Mouse (Mus musculus) liver, embryonic 15.5 days (tissue): ENCODE results near the gene Mmp21. TPM values are rescaled to one million over a fixed set of nuclear protein-coding genes. Genes with fewer than 3 reads are reported as not detected.
"Not testable (repeated sequence)": the region's sequence is repeated elsewhere in the genome, so short reads cannot be mapped to it uniquely, and the experiment has no call there.

ENCODE experiments used
- ATAC-seq: fragments of 200-750 bp; cut with Nextera tagmentation; 2 replicates; pipeline ENCODE4 v1.8.0; 2017; ENCODE audit warnings: moderate number of reproducible peaks, mild to moderate bottlenecking, moderate library complexity; ENCODE audit not compliant: insufficient read depth
- H3K27ac ChIP-seq: fragments of 300-500 bp; sonication (generic); replicated peaks from 2 replicates; pipeline ENCODE4 v1.5.1; 2015; ENCODE audit warnings: mild to moderate bottlenecking, inconsistent platforms
- H3K27me3 ChIP-seq: fragments of 300-500 bp; sonication (generic); 2 replicates; pipeline ENCODE4 v1.6.1; 2015; ENCODE audit warnings: mild to moderate bottlenecking, inconsistent platforms
- H3K36me3 ChIP-seq: fragments of 300-500 bp; sonication (generic); replicated peaks from 2 replicates; pipeline ENCODE4 v1.6.1; 2015; ENCODE audit warnings: moderate library complexity, mild to moderate bottlenecking, inconsistent platforms
- H3K4me1 ChIP-seq: fragments of 300-500 bp; sonication (generic); replicated peaks from 2 replicates; pipeline ENCODE4 v1.6.1; 2015; ENCODE audit warnings: inconsistent platforms
- H3K4me2 ChIP-seq: fragments of 300-500 bp; sonication (generic); 2 replicates; pipeline ENCODE4 v1.6.1; 2015; ENCODE audit warnings: moderate library complexity, mild to moderate bottlenecking, inconsistent platforms
- H3K4me3 ChIP-seq: fragments of 300-500 bp; sonication (generic); replicated peaks from 2 replicates; pipeline ENCODE4 v1.5.1; 2015; ENCODE audit warnings: mild to moderate bottlenecking, inconsistent platforms
- H3K9ac ChIP-seq: fragments of 300-500 bp; sonication (generic); 2 replicates; pipeline ENCODE4 v1.6.1; 2015; ENCODE audit warnings: moderate library complexity, mild to moderate bottlenecking, inconsistent platforms
- H3K9me3 ChIP-seq: fragments of 300-500 bp; sonication (generic); replicated peaks from 2 replicates; pipeline ENCODE4 v1.6.1; 2016; ENCODE audit warnings: inconsistent platforms
- WGBS: fragments of 180-500 bp; shearing (Covaris S2); methylation state at CpG from one replicate; pipeline ENCODE4 v1.1.7; 2015; ENCODE audit warnings: mixed read lengths; ENCODE audit not compliant: insufficient replicate concordance; 5-methylcytosine and 5-hydroxymethylcytosine counted together
- polyA plus RNA-seq: library from polyadenylated mRNA; unstranded; fragments of >200 nt; fragmentation: Nextera tagmentation; extraction: Ambion mirVana; gene quantifications from 2 replicates; pipeline ENCODE4 v1.2.1, GENCODE M21; 2015

Mmp21 gene
- polyA plus RNA-seq, 1 experiment from 2014 or later = not detected

DNA sequence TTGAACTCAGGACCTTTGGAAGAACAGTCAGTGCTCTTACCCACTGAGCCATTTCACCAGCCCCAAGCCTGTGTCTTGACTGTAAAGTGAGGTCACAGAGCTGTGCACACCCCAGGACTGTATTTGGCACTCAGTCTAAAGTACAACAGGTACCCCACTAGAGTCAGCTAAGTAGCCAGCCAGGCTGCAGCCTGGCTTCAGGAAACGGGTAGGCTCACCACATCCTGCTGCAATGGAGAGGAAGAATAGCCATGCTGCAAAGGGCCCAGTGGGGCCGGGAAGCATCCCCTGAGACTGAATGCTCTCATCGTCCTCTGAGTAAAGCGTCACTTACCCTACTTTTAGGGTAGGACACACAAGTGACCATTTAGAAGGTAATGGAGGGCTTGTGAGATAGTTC, 20.0 kb upstream of the Mmp21 start:
- Histone ChIP-seq H3K4me3 (peak overlapping the region; percentile 71), H3K36me3 (peaks cover 65% of the 10 kb centered on the region), H3K4me2 (peak overlapping the region; percentile 83), H3K27ac (peak overlapping the region; percentile 99), H3K27me3 (no peaks in the 10 kb centered on the region), H3K9ac (peak overlapping the region; percentile 68), H3K4me1 (peaks cover 81% of the 10 kb centered on the region), H3K9me3 (no peaks in the 10 kb centered on the region)
- WGBS = 61% methylated on average over 4 of the region's 4 CpGs
- ATAC-seq = no peak

DNA sequence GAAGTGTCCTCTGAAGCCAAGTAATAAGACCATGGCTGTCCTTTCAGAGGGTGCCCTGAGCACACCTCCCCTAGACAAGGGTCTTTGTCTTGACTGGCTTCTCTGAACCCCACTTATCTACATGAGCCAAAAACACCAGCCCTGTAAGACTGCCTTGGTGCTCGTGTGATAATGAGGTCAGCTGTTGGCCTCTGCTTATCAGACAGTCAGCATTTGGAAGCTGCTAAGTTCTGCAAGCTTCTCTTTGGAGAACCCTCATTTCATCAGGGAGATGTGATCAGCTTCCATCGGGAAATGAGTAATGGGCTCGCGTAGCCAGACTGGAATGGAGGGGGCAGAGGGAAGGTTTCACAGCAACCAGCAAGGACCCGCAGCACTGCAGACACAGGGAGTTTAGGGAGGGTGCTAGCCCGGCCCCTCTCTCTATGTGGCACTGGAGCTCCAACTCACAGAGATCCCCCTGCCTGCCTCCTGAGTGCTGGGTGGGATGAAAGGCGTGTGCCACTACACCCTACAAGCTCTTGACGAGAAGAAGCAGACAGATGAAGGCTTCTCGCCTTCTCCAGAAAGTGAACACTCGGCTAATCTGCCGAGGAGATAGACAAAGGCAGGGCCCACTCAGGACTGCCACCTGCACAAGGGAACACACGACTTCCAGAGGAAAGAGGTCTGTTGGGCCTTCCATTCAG, 18.3 kb upstream of the Mmp21 start:
- Histone ChIP-seq H3K9me3 (no peaks in the 10 kb centered on the region), H3K36me3 (peaks cover 71% of the 10 kb centered on the region), H3K4me2 (peak overlapping the region; percentile 83), H3K4me1 (peaks cover 69% of the 10 kb centered on the region), H3K9ac (peak overlapping the region; percentile 68), H3K4me3 (peak overlapping the region; percentile 71), H3K27ac (peak overlapping the region; percentile 99), H3K27me3 (no peaks in the 10 kb centered on the region)
- WGBS = 23% methylated on average over 12 of the region's 12 CpGs
- peak; percentile 80 for ATAC-seq

DNA sequence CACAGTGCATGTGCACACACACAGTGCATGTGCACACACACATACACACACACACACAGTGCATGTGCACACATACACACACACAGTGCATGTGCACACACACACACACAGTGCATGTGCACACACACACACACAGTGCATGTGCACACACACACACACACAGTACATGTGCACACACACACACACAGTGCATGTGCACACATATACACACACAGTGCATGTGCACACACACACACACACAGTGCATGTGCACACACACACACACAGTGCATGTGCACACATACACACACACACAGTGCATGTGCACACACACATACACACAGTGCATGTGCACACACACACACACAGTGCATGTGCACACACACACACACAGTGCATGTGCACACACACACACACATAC, 5.8 kb upstream of the Mmp21 start:
- peaks cover 69% of the 10 kb centered on the region for H3K36me3 ChIP-seq
- H3K9ac ChIP-seq, H3K27me3 ChIP-seq, H3K4me3 ChIP-seq, ATAC-seq, H3K4me2 ChIP-seq, H3K4me1 ChIP-seq, H3K9me3 ChIP-seq, H3K27ac ChIP-seq: not testable (repeated sequence)

DNA sequence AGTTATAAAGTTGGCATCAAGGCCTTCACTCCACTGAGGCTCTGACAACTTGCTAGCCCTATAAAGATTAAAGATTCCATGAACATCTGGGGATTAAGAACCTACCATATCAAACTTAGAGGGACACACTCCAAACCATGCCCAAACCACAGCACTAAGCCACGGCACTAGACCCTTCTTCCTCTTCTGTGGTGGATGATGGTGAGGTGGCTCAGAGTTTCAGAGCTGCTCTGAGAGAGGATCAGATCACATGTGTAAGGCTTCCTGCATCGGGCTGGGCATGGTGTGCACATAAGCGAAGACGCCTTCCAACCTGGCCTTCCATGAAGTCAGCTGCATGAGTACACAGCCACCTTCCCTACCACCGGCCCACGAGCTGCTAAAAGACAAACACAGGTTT, 4.8 kb upstream of the Mmp21 start:
- 77% methylated on average over 6 of the region's 6 CpGs for WGBS
- Histone ChIP-seq H3K4me1 (no peaks in the 10 kb centered on the region), H3K36me3 (peaks cover 60% of the 10 kb centered on the region), H3K9ac (no peak overlapping the region), H3K9me3 (no peaks in the 10 kb centered on the region), H3K27me3 (no peaks in the 10 kb centered on the region), H3K4me3 (no peak overlapping the region), H3K4me2 (no peak overlapping the region), H3K27ac (no peak overlapping the region)
- ATAC-seq = 0 out of 2 replicates have a peak, but pooled peaks have one; percentile 6

DNA sequence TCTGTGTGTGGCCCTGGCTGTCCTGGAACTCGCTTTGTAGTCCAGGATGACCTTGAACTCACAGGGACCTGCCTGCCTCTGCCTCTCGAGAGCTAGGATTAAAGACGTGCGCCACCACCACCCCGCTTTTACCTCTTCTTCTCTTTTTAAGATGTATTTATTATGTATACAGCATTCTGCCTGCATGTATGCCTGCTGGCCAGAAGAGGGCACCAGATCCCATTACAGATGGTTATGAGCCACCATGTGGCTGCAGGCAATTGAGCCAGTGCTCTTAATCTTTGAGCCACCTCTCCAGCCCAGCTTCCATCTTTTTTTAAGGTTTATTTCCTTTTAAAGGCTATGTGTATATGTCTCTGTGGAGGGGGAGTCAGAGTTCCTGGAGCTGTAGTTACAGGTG, 4.2 kb upstream of the Mmp21 start:
- H3K9me3 ChIP-seq = no peaks in the 10 kb centered on the region
- H3K4me1 ChIP-seq = no peaks in the 10 kb centered on the region
- ATAC-seq = no peak
- 70% methylated on average over 5 of the region's 5 CpGs for WGBS
- H3K27me3 ChIP-seq = no peaks in the 10 kb centered on the region
- H3K4me2 ChIP-seq = no peak overlapping the region
- H3K36me3 ChIP-seq = peaks cover 54% of the 10 kb centered on the region
- H3K4me3 ChIP-seq = no peak overlapping the region
- no peak overlapping the region for H3K9ac ChIP-seq
- no peak overlapping the region for H3K27ac ChIP-seq

DNA sequence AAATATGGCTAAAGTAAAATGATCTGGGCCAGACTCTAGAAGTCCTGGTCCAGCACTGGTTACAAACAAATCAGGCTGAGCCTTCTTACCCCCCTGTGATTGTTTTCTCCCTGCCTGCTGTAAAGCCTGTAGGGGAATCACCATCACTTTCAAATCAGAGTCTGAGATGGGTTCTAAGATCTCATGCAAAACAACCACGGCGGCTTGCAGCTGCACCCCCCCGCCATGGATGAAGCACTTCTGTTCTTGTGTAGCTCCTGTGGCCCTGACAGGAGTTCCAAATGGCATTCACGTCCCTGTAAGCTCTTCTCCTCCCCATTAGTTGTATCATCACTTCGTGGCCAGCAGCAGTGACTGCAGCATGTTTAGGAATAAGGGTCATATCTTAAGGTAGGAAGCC, 3.8 kb upstream of the Mmp21 start:
- H3K9ac ChIP-seq = no peak overlapping the region
- no peak overlapping the region for H3K4me2 ChIP-seq
- 77% methylated on average over 5 of the region's 5 CpGs for WGBS
- no peak for ATAC-seq
- H3K4me1 ChIP-seq = no peaks in the 10 kb centered on the region
- H3K9me3 ChIP-seq = no peaks in the 10 kb centered on the region
- H3K27me3 ChIP-seq = no peaks in the 10 kb centered on the region
- no peak overlapping the region for H3K27ac ChIP-seq
- peaks cover 49% of the 10 kb centered on the region for H3K36me3 ChIP-seq
- H3K4me3 ChIP-seq = no peak overlapping the region

DNA sequence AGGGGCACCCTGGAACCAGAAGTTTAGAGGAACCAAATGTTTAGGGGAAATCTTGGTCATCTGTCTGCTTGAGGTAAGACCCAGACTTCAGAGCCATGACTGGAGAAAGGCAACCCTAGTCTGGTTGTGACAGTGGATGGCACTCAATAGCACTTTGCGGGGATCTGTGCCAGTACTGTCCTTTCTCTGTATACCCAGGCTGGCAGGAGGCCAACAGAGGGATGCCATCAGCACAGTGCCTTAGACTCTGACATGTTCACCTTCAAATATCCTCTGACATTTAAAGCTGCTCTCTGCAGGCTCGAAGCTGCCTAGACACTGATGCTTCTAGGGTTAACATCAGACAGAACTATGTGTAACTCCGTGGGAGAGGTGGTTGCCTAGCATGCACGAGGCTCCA, 422 bp downstream of the Mmp21 start:
- no peak overlapping the region for H3K4me2 ChIP-seq
- no peaks in the 10 kb centered on the region for H3K9me3 ChIP-seq
- 63% methylated on average over 4 of the region's 4 CpGs for WGBS
- no peak for ATAC-seq
- H3K27me3 ChIP-seq = no peaks in the 10 kb centered on the region
- H3K4me1 ChIP-seq = no peaks in the 10 kb centered on the region
- H3K27ac ChIP-seq = no peak overlapping the region
- H3K9ac ChIP-seq = no peak overlapping the region
- H3K4me3 ChIP-seq = no peak overlapping the region
- peaks cover 12% of the 10 kb centered on the region for H3K36me3 ChIP-seq

DNA sequence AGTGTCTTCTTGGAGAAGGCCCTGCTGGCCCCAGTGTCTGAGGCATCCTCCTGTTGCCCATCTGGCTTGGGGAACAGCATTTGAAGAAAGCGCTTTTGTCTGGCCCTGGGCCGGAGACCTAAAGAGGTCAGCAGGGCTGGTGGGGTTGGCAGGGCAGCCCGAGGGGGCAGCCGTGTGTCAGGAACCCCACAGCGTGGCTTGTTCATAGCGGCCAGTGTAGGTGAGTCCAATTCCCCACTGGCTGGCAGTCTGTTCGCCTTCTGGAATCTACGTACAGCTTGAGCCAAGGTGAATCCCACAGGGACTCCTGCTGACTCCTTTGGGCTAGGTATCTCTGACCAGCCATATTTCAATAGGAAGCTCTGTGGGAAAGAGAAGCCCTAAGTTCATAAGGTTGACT, 1.1 kb downstream of the Mmp21 start:
- Histone ChIP-seq H3K36me3 (peaks cover 10% of the 10 kb centered on the region; the same call in 1 of the 2 replicates), H3K9me3 (no peaks in the 10 kb centered on the region), H3K4me3 (no peak overlapping the region), H3K4me1 (no peaks in the 10 kb centered on the region), H3K9ac (no peak overlapping the region), H3K4me2 (no peak overlapping the region), H3K27me3 (no peaks in the 10 kb centered on the region), H3K27ac (no peak overlapping the region)
- 80% methylated on average over 8 of the region's 8 CpGs for WGBS
- ATAC-seq = no peak

DNA sequence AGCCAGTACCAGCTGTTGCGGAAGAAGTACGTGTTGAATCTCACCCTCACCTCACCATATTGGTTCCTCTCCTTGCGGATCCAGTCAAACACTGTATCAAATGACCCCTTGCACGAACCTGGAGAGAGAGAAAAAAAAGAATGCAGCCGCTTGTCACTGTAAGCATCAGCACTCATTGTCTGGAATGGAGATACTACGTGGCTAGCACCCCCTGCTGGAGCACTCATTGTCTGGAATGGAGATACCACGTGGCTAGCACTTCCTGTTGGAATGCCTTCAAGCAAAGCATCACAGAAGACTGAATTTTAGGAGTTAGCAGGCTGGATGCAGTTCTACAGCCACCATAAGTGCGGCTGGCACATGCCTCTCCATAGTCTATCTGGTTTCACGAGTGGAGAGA, 3.9 kb downstream of the Mmp21 start:
- Histone ChIP-seq H3K4me2 (no peak overlapping the region), H3K4me1 (no peaks in the 10 kb centered on the region), H3K9me3 (no peaks in the 10 kb centered on the region), H3K27ac (no peak overlapping the region), H3K36me3 (peaks cover 34% of the 10 kb centered on the region), H3K9ac (no peak overlapping the region), H3K4me3 (no peak overlapping the region), H3K27me3 (no peaks in the 10 kb centered on the region)
- 64% methylated on average over 9 of the region's 9 CpGs for WGBS
- ATAC-seq = no peak

DNA sequence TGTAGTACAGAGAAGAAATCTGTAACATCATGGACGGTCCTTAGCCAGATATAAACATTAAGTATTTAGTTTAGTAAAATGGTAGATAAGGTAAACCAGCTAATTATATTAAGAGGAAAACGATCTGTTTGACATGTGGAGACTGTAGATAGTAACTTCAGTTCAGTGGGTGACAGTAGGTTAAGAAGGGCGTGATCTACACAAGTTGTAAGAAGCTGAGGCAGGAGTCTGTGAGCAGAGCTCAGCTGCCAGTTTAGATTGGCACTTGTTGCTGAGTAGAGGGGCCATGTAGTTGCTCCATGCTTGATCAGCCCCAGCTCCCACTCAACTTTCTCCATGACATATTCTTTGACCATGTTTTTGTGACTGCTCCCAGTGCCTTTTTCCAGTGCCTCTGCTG, 9.0 kb downstream of the Mmp21 start:
- H3K4me1 ChIP-seq = no peaks in the 10 kb centered on the region
- H3K9me3 ChIP-seq = no peaks in the 10 kb centered on the region
- WGBS = 40% methylated on average over 3 of the region's 3 CpGs
- H3K27ac ChIP-seq = no peak overlapping the region
- ATAC-seq = peak; percentile 33; the same call in 1 of the 2 replicates
- peaks cover 83% of the 10 kb centered on the region for H3K36me3 ChIP-seq
- H3K4me2 ChIP-seq = no peak overlapping the region
- no peak overlapping the region for H3K4me3 ChIP-seq
- H3K9ac ChIP-seq = no peak overlapping the region
- H3K27me3 ChIP-seq = no peaks in the 10 kb centered on the region

DNA sequence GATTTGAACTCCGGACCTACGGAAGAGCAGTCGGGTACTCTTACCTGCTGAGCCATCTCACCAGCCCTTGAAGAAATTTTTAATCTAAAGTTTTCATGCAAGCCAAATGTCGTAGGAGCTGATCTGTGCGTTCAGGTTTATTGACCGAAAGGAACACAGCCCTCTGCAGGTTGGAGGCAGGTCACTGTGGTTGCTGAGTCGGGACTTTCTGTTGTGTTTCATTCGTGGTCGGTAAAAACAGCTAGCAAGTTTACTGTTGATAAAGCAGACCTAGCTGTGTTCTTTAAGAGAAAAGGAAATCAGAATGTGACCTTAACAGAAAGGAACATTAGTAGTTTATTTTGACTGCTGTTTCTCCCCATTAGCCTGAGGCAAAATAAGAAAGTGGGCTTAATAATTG, 9.9 kb downstream of the Mmp21 start:
- no peak overlapping the region for H3K9ac ChIP-seq
- H3K4me2 ChIP-seq = no peak overlapping the region
- H3K27me3 ChIP-seq = no peaks in the 10 kb centered on the region
- no peak overlapping the region for H3K27ac ChIP-seq
- no peak overlapping the region for H3K4me3 ChIP-seq
- no peaks in the 10 kb centered on the region for H3K9me3 ChIP-seq
- WGBS = 76% methylated on average over 9 of the region's 9 CpGs
- no peak for ATAC-seq
- peaks cover 91% of the 10 kb centered on the region for H3K36me3 ChIP-seq
- H3K4me1 ChIP-seq = no peaks in the 10 kb centered on the region

DNA sequence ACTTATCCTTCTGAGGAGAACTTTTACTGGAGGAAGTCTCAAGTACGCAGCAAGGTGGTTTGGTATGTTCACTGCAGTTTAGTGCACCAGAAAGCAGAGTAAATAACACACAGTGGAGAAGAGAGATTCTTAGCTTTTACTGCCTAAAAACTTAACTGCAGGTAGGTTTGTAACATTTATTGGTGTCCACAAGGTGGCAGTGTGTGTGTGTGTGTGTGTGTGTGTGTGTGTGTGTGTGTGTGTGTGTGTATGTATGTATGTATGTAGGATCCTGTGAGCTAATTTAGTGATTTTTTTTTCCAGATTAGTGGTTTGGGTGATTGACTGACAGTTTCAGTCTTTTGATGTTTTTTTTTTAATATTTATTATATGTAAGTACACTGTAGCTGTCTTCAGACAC, 10.8 kb downstream of the Mmp21 start:
- 82% methylated on average over 1 of the region's 1 CpGs for WGBS

More for the DNA sequence above, 10.8 kb downstream of the Mmp21 start:
- no peaks in the 10 kb centered on the region for H3K27me3 ChIP-seq
- peaks cover 94% of the 10 kb centered on the region for H3K36me3 ChIP-seq
- H3K4me3 ChIP-seq = no peak overlapping the region
- H3K4me2 ChIP-seq = no peak overlapping the region
- H3K27ac ChIP-seq = no peak overlapping the region
- H3K9me3 ChIP-seq = no peaks in the 10 kb centered on the region
- no peaks in the 10 kb centered on the region for H3K4me1 ChIP-seq
- no peak overlapping the region for H3K9ac ChIP-seq
- no peak for ATAC-seq
